In the genomic region with DNA sequence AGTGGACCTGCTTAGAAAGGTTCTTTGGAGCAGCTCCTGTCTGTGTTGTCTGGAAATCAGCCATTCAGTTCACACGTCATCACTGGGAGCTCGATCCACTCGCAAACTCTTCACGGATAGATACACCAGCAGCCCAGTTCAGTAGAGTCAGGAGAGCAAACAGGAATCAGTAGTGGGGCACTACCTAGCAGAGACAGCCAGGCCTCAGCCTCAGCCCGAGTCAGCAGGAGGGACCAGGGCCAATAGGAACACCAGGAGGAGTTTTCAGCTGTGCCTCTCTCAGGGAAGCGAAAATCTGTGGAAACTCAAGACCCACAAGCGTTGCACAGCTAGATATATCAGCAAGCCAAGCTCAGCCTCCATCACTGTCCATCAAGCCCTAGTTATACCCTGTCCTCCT, we compare ENCODE assay signal across 17 mouse cellular contexts.
A peak's percentile ranks its signal among the peaks of the same experiment; 100 is the strongest.
DNase-seq lines count a peak whose midpoint lies in the region; ATAC-seq and TF ChIP-seq lines count a peak whose summit lies in the region.
"Had no signal": no experiment of that assay in that cellular context is flagged by ENCODE, and none has a peak within 500 bp of the region (broad histone marks: within the 10 kb centered on the region; RNA-seq: fewer than 3 reads in every experiment).

No protein-coding gene starts in this region.

- 80% methylated on average over 7 of the region's 7 CpGs for WGBS in liver, embryonic 15.5 days (ENCODE audit: insufficient replicate concordance)
- 89% methylated on average over 7 of the region's 7 CpGs for WGBS in liver, embryonic 11.5 days
- 90% methylated on average over 7 of the region's 7 CpGs for WGBS in spleen, adult 2 months

- no peak overlapping the region for H3K9ac ChIP-seq in liver, embryonic 15.5 days
- no peak overlapping the region for H3K9ac ChIP-seq in liver, embryonic 11.5 days (ENCODE audit: low read depth, low read length)
- H3K9ac ChIP-seq: embryonic facial prominence, embryonic 12.5 days; forebrain, embryonic 12.5 days; hindbrain, embryonic 12.5 days had no signal

- H3K27me3 ChIP-seq in liver, embryonic 15.5 days: no peaks in the 10 kb centered on the region
- no peaks in the 10 kb centered on the region for H3K27me3 ChIP-seq in liver, embryonic 11.5 days (replicated peaks; ENCODE audit: control insufficient read depth, insufficient read depth, low read length)
- H3K27me3 ChIP-seq in spleen, adult 2 months (ENCODE audit: control insufficient read depth, insufficient read depth, low read length): no peaks in the 10 kb centered on the region
- H3K27me3 ChIP-seq: embryonic facial prominence, embryonic 12.5 days; forebrain, embryonic 12.5 days; hindbrain, embryonic 12.5 days had no signal

- H3K9me3 ChIP-seq in liver, embryonic 15.5 days (replicated peaks): no peaks in the 10 kb centered on the region
- no peaks in the 10 kb centered on the region for H3K9me3 ChIP-seq in liver, embryonic 11.5 days (ENCODE audit: control insufficient read depth, low read length)
- H3K9me3 ChIP-seq: embryonic facial prominence, embryonic 12.5 days; forebrain, embryonic 12.5 days; hindbrain, embryonic 12.5 days had no signal

- H3K4me1 ChIP-seq in liver, embryonic 15.5 days (replicated peaks): peaks cover 30% of the 10 kb centered on the region
- peaks cover 12% of the 10 kb centered on the region for H3K4me1 ChIP-seq in liver, embryonic 11.5 days (replicated peaks; ENCODE audit: control insufficient read depth, insufficient read depth, low read length)
- peaks cover 7% of the 10 kb centered on the region for H3K4me1 ChIP-seq in spleen, adult 2 months (ENCODE audit: control insufficient read depth, insufficient read depth, insufficient read length)
- H3K4me1 ChIP-seq: embryonic facial prominence, embryonic 12.5 days had no signal

- H3K27ac ChIP-seq in liver, embryonic 15.5 days (replicated peaks): 0 out of 2 replicates have a peak overlapping the region, but pooled peaks have one; percentile 71
- H3K27ac ChIP-seq in liver, embryonic 11.5 days (ENCODE audit: low read depth, low read length): no peak overlapping the region
- 0 out of 2 replicates have a peak overlapping the region, but pooled peaks have one; percentile 0 for H3K27ac ChIP-seq in spleen, adult 2 months (ENCODE audit: insufficient read depth, low read length)
- H3K27ac ChIP-seq: embryonic facial prominence, embryonic 12.5 days; forebrain, embryonic 12.5 days; hindbrain, embryonic 12.5 days had no signal

- H3K36me3 ChIP-seq in liver, embryonic 15.5 days (replicated peaks): 0 out of 2 replicates have a peak, but pooled peaks cover 7% of the 10 kb centered on the region
- H3K36me3 ChIP-seq in liver, embryonic 11.5 days (ENCODE audit: control insufficient read depth, insufficient read depth, low read length): no peaks in the 10 kb centered on the region
- H3K36me3 ChIP-seq in spleen, adult 2 months (ENCODE audit: control insufficient read depth, insufficient read depth, low read length): no peaks in the 10 kb centered on the region; the same call in 1 of the 2 replicates

- intact Hi-C loops in heart, postnatal 25 days (cut with DNase I): no loop called here

- no peak for ATAC-seq in liver, embryonic 15.5 days (ENCODE audit: insufficient read depth)
- no peak for ATAC-seq in liver, embryonic 11.5 days (replicated peaks; ENCODE audit: low FRiP score)
- ATAC-seq: forebrain, embryonic 16.5 days had no signal

- no peak for TF ChIP-seq CTCF in spleen, adult 2 months (IDR thresholded peaks at IDR 0.05; ENCODE audit: extremely low read depth, insufficient read depth, insufficient read length, insufficient replicate concordance)

- no peak overlapping the region for H3K4me3 ChIP-seq in liver, embryonic 15.5 days (replicated peaks)
- no peak overlapping the region for H3K4me3 ChIP-seq in liver, embryonic 11.5 days (ENCODE audit: low read depth, low read length)
- H3K4me3 ChIP-seq in spleen, adult 2 months (ENCODE audit: extremely low read depth, insufficient read depth, insufficient read length): no peak overlapping the region
- H3K4me3 ChIP-seq: embryonic facial prominence, embryonic 12.5 days; forebrain, embryonic 12.5 days; hindbrain, embryonic 12.5 days had no signal

- peak; percentile 90 for DNase-seq in heart, adult 11 months
- no peak for DNase-seq in heart, postnatal 25 days (ENCODE audit: low spot score)
- no peak for DNase-seq in liver, embryonic 11.5 days (ENCODE audit: low spot score)
- DNase-seq in spleen, adult 2 months (ENCODE audit: low read depth in 1 of 2, low spot score in 2 of 2): no peak
- DNase-seq in spleen, postnatal 36 days (ENCODE audit: low spot score in 2 of 2): no peak
- DNase-seq in kidney, postnatal 36 days: no peak
- DNase-seq: adrenal gland, postnatal 10 days; cerebellum, adult 11-12 months; cerebellum, adult 9-10 months; cerebellum, postnatal 25 days; gastrocnemius, postnatal 14 days; heart, postnatal 4 days had no signal

- no peak for TF ChIP-seq POLR2A in spleen, adult 2 months (IDR thresholded peaks at IDR 0.05; ENCODE audit: low read depth, low read length)

- no peak overlapping the region for H3K4me2 ChIP-seq in liver, embryonic 15.5 days
- no peak overlapping the region for H3K4me2 ChIP-seq in liver, embryonic 11.5 days
- H3K4me2 ChIP-seq: embryonic facial prominence, embryonic 12.5 days; forebrain, embryonic 12.5 days; hindbrain, embryonic 12.5 days had no signal
